Mouse (Mus musculus) spleen, postnatal 14 days (tissue): Measurements from ENCODE around the gene Coq4.
"Not testable (repeated sequence)": the region's sequence is repeated elsewhere in the genome, so short reads cannot be mapped to it uniquely, and the experiment has no call there.

Source experiments
- DNase-seq, 2 experiments: peaks; one replicate each; pipeline ENCODE4 v3.0.0; 2021 to 2022; ENCODE audit warnings: low spot score in 2 of 2

Coq4 gene

GRCm38 (mm10) chr2:29787104-29787917 is at the start of gene Coq4:
TSS of gene Coq4 (plus strand) at chr2:29787493.
- peak; percentile 69 to 84 for DNase-seq

GRCm38 (mm10) chr2:29738799-29739198 is 48.5 kb upstream of the Coq4 start:
- no peak for DNase-seq

- peak in 1 of 2 experiments; percentile 49 for DNase-seq
Measured at GRCm38 (mm10) chr2:29739368-29739767, 47.9 kb upstream of the Coq4 start.

- DNase-seq, result no peak
Measured at GRCm38 (mm10) chr2:29741207-29741606, 46.1 kb upstream of the Coq4 start.

- no peak for DNase-seq
Measured at GRCm38 (mm10) chr2:29744256-29744655, 43.0 kb upstream of the Coq4 start.

GRCm38 (mm10) chr2:29747188-29747782 is 40.0 kb upstream of the Coq4 start:
- no peak for DNase-seq

GRCm38 (mm10) chr2:29747852-29748251 is 39.4 kb upstream of the Coq4 start:
- DNase-seq, result no peak

GRCm38 (mm10) chr2:29748499-29748898 is 38.8 kb upstream of the Coq4 start:
- no peak for DNase-seq

GRCm38 (mm10) chr2:29751497-29751896 is 35.8 kb upstream of the Coq4 start, which contains the start of gene Gm13420:
TSS of gene Gm13420 (minus strand) at chr2:29751685.
- no peak for DNase-seq

GRCm38 (mm10) chr2:29752397-29752796 is 34.9 kb upstream of the Coq4 start:
- no peak for DNase-seq

GRCm38 (mm10) chr2:29755693-29756092 is 31.6 kb upstream of the Coq4 start:
- no peak for DNase-seq

- DNase-seq, result peak; percentile 32 to 61
Measured at GRCm38 (mm10) chr2:29764831-29765230, 22.5 kb upstream of the Coq4 start.

GRCm38 (mm10) chr2:29767976-29768709 is 19.1 kb upstream of the Coq4 start:
- DNase-seq, result no peak

- no peak for DNase-seq
Measured at GRCm38 (mm10) chr2:29768901-29769300, 18.4 kb upstream of the Coq4 start.

GRCm38 (mm10) chr2:29770162-29770561 is 17.1 kb upstream of the Coq4 start:
- DNase-seq, result no peak

GRCm38 (mm10) chr2:29771611-29772461 is 15.5 kb upstream of the Coq4 start:
- DNase-seq, result no peak

GRCm38 (mm10) chr2:29773323-29773722 is 14.0 kb upstream of the Coq4 start:
- DNase-seq, result no peak

- DNase-seq, result not testable (repeated sequence)
Measured at GRCm38 (mm10) chr2:29781256-29781655, 6.0 kb upstream of the Coq4 start.

GRCm38 (mm10) chr2:29784290-29784689 is 3.0 kb upstream of the Coq4 start:
- DNase-seq, result no peak

GRCm38 (mm10) chr2:29787937-29788681 is 816 bp downstream of the Coq4 start, which contains the start of gene Trub2:
TSS of gene Trub2 (minus strand) at chr2:29788502.
- DNase-seq, result peak; percentile 70 to 80
